Mouse (Mus musculus) MEL (cell line): ENCODE results near the gene Mast3.

Experiments used
- POLR2A ChIP-seq, 2 experiments: IDR thresholded peaks; 2 replicates each; pipeline ENCODE4 v1.6.1; 2011 to 2012; ENCODE audit warnings: low read length in 2 of 2, mild to moderate bottlenecking in 2 of 2, control low read depth in 1 of 2, improper control_type of control experiment in 1 of 2, low read depth in 1 of 2, moderate library complexity in 1 of 2; ENCODE audit not compliant: control insufficient read depth in 1 of 2, insufficient read depth in 1 of 2, poor library complexity in 1 of 2
- TAL1 ChIP-seq: IDR thresholded peaks from 2 replicates; pipeline ENCODE4 v1.6.1; 2012; ENCODE audit warnings: mild to moderate bottlenecking, inconsistent platforms, low read length, moderate library complexity, mixed read lengths

GRCm38 (mm10) chr8:70850132-70850845 lies 45.4 kb upstream of the Mast3 start:
- TF ChIP-seq POLR2A (IDR thresholded peaks at IDR 0.05; ENCODE audit: control insufficient read depth in 1 of 2, insufficient read depth in 1 of 2, low read depth in 1 of 2, low read length in 2 of 2, poor library complexity in 1 of 2) (no peak), TAL1 (no peak)
